Mouse (Mus musculus) liver, embryonic 13.5 days (tissue): ENCODE data around the gene Abcc12. TPM values are rescaled to one million over a fixed set of nuclear protein-coding genes. Genes with fewer than 3 reads are reported as not detected.

ENCODE experiments used
- ATAC-seq: fragments of 200-750 bp; cut with Nextera tagmentation; 2 replicates; pipeline ENCODE4 v1.8.0; 2017; ENCODE audit warnings: low read depth, mild to moderate bottlenecking, moderate number of reproducible peaks, moderate library complexity
- DNase-seq: peaks from one replicate; pipeline ENCODE4 v3.0.0; 2022
- H3K27ac ChIP-seq: fragments of 300-500 bp; sonication (generic); 2 replicates; pipeline ENCODE4 v1.5.1; 2015; ENCODE audit warnings: moderate library complexity, mild to moderate bottlenecking, inconsistent platforms
- H3K27me3 ChIP-seq: fragments of 300-500 bp; sonication (generic); 2 replicates; pipeline ENCODE4 v1.6.1; 2015; ENCODE audit warnings: mild to moderate bottlenecking, inconsistent platforms
- H3K36me3 ChIP-seq: fragments of 300-500 bp; sonication (generic); 2 replicates; pipeline ENCODE4 v1.6.1; 2015; ENCODE audit warnings: mild to moderate bottlenecking, inconsistent platforms
- H3K4me1 ChIP-seq: fragments of 300-500 bp; sonication (generic); replicated peaks from 2 replicates; pipeline ENCODE4 v1.6.1; 2015; ENCODE audit warnings: inconsistent platforms
- H3K4me2 ChIP-seq: fragments of 300-500 bp; sonication (generic); 2 replicates; pipeline ENCODE4 v1.6.1; 2015; ENCODE audit warnings: inconsistent platforms, mild to moderate bottlenecking, moderate library complexity
- H3K4me3 ChIP-seq: fragments of 300-500 bp; sonication (generic); replicated peaks from 2 replicates; pipeline ENCODE4 v1.5.1; 2015; ENCODE audit warnings: mild to moderate bottlenecking, inconsistent platforms
- H3K9ac ChIP-seq: fragments of 300-500 bp; sonication (generic); 2 replicates; pipeline ENCODE4 v1.6.1; 2015; ENCODE audit warnings: mild to moderate bottlenecking, inconsistent platforms
- H3K9me3 ChIP-seq: fragments of 300-500 bp; sonication (generic); replicated peaks from 2 replicates; pipeline ENCODE4 v1.6.1; 2016; ENCODE audit warnings: inconsistent platforms
- WGBS: fragments of 180-500 bp; shearing (Covaris S2); methylation state at CpG from one replicate; pipeline ENCODE4 v1.1.7; 2015; ENCODE audit not compliant: insufficient replicate concordance; 5-methylcytosine and 5-hydroxymethylcytosine counted together
- polyA plus RNA-seq: library from polyadenylated mRNA; unstranded; fragments of >200 nt; fragmentation: Nextera tagmentation; extraction: Ambion mirVana; gene quantifications from 2 replicates; pipeline ENCODE4 v1.2.1, GENCODE M21; 2015

Abcc12 gene
- polyA plus RNA-seq, 1 experiment from 2014 or later: not detected

- Histone ChIP-seq H3K9me3 (no peaks in the 10 kb centered on the region), H3K4me2 (no peak overlapping the region), H3K36me3 (no peaks in the 10 kb centered on the region), H3K4me3 (no peak overlapping the region), H3K27ac (no peak overlapping the region), H3K9ac (no peak overlapping the region), H3K4me1 (no peaks in the 10 kb centered on the region), H3K27me3 (no peaks in the 10 kb centered on the region)
- WGBS: 28% methylated on average over 9 of the region's 9 CpGs
- no peak for ATAC-seq
- DNase-seq: no peak
Observed at GRCm38 (mm10) chr8:86578076-86578475, 2.4 kb downstream of the Abcc12 start.

GRCm38 (mm10) chr8:86577547-86577946, 2.9 kb downstream of the Abcc12 start:
- Histone ChIP-seq H3K9me3 (no peaks in the 10 kb centered on the region), H3K27ac (no peak overlapping the region), H3K27me3 (no peaks in the 10 kb centered on the region), H3K9ac (no peak overlapping the region), H3K4me3 (no peak overlapping the region), H3K4me2 (no peak overlapping the region), H3K4me1 (no peaks in the 10 kb centered on the region), H3K36me3 (no peaks in the 10 kb centered on the region)
- no peak for DNase-seq
- ATAC-seq: no peak
- 74% methylated on average over 8 of the region's 8 CpGs for WGBS

- DNase-seq: no peak
- no peaks in the 10 kb centered on the region for H3K9me3 ChIP-seq
- no peaks in the 10 kb centered on the region for H3K36me3 ChIP-seq
- no peak overlapping the region for H3K4me3 ChIP-seq
- no peak overlapping the region for H3K27ac ChIP-seq
- no peak for ATAC-seq
- no peaks in the 10 kb centered on the region for H3K4me1 ChIP-seq
- H3K9ac ChIP-seq: no peak overlapping the region
- WGBS: 80% methylated on average over 9 of the region's 9 CpGs
- H3K27me3 ChIP-seq: no peaks in the 10 kb centered on the region
- no peak overlapping the region for H3K4me2 ChIP-seq
Observed at GRCm38 (mm10) chr8:86563674-86564073, 16.8 kb downstream of the Abcc12 start.

- H3K36me3 ChIP-seq: no peaks in the 10 kb centered on the region
- DNase-seq: no peak
- ATAC-seq: no peak
Observed at GRCm38 (mm10) chr8:86561737-86562136, 18.7 kb downstream of the Abcc12 start.

GRCm38 (mm10) chr8:86560688-86561065, 19.8 kb downstream of the Abcc12 start:
- no peak overlapping the region for H3K4me3 ChIP-seq
- H3K9ac ChIP-seq: no peak overlapping the region
- no peak for DNase-seq
- H3K4me2 ChIP-seq: no peak overlapping the region
- WGBS: 77% methylated on average over 10 of the region's 10 CpGs
- H3K4me1 ChIP-seq: no peaks in the 10 kb centered on the region
- no peaks in the 10 kb centered on the region for H3K9me3 ChIP-seq
- no peaks in the 10 kb centered on the region for H3K36me3 ChIP-seq
- H3K27ac ChIP-seq: no peak overlapping the region
- H3K27me3 ChIP-seq: no peaks in the 10 kb centered on the region
- no peak for ATAC-seq

More at GRCm38 (mm10) chr8:86561737-86562136, 18.7 kb downstream of the Abcc12 start:
- Histone ChIP-seq H3K9ac (no peak overlapping the region), H3K27me3 (no peaks in the 10 kb centered on the region), H3K27ac (no peak overlapping the region), H3K4me3 (no peak overlapping the region), H3K4me2 (no peak overlapping the region), H3K4me1 (no peaks in the 10 kb centered on the region), H3K9me3 (no peaks in the 10 kb centered on the region)
- WGBS: 68% methylated on average over 1 of the region's 1 CpGs

GRCm38 (mm10) chr8:86559947-86560687, 20.4 kb downstream of the Abcc12 start:
- Histone ChIP-seq H3K9ac (no peak overlapping the region), H3K4me1 (no peaks in the 10 kb centered on the region), H3K27ac (no peak overlapping the region), H3K9me3 (no peaks in the 10 kb centered on the region), H3K27me3 (no peaks in the 10 kb centered on the region), H3K36me3 (no peaks in the 10 kb centered on the region), H3K4me2 (no peak overlapping the region), H3K4me3 (no peak overlapping the region)
- DNase-seq: no peak
- WGBS: 68% methylated on average over 15 of the region's 15 CpGs
- ATAC-seq: no peak

- ATAC-seq (no peak), DNase-seq (no peak)
- H3K4me2 ChIP-seq: no peak overlapping the region
- no peak overlapping the region for H3K4me3 ChIP-seq
- WGBS: 70% methylated on average over 15 of the region's 15 CpGs
- H3K27ac ChIP-seq: no peak overlapping the region
- H3K9ac ChIP-seq: no peak overlapping the region
- H3K4me1 ChIP-seq: no peaks in the 10 kb centered on the region
- no peaks in the 10 kb centered on the region for H3K9me3 ChIP-seq
- no peaks in the 10 kb centered on the region for H3K27me3 ChIP-seq
- H3K36me3 ChIP-seq: no peaks in the 10 kb centered on the region
Observed at GRCm38 (mm10) chr8:86557186-86558045, 23.1 kb downstream of the Abcc12 start.

- 42% methylated on average over 2 of the region's 2 CpGs for WGBS
- Histone ChIP-seq H3K27ac (no peak overlapping the region), H3K4me3 (no peak overlapping the region), H3K9ac (no peak overlapping the region), H3K9me3 (no peaks in the 10 kb centered on the region), H3K4me1 (no peaks in the 10 kb centered on the region), H3K4me2 (no peak overlapping the region), H3K36me3 (no peaks in the 10 kb centered on the region), H3K27me3 (no peaks in the 10 kb centered on the region)
- ATAC-seq (no peak), DNase-seq (no peak)
Observed at GRCm38 (mm10) chr8:86555564-86555963, 24.9 kb downstream of the Abcc12 start.

- no peak overlapping the region for H3K27ac ChIP-seq
- no peaks in the 10 kb centered on the region for H3K9me3 ChIP-seq
- H3K4me1 ChIP-seq: no peaks in the 10 kb centered on the region
- no peak for DNase-seq
- H3K27me3 ChIP-seq: no peaks in the 10 kb centered on the region
- no peaks in the 10 kb centered on the region for H3K36me3 ChIP-seq
- no peak overlapping the region for H3K4me3 ChIP-seq
- WGBS: 67% methylated on average over 12 of the region's 12 CpGs
- H3K4me2 ChIP-seq: no peak overlapping the region
- ATAC-seq: no peak
- H3K9ac ChIP-seq: no peak overlapping the region
Observed at GRCm38 (mm10) chr8:86554220-86554891, 26.1 kb downstream of the Abcc12 start.

- ATAC-seq: no peak
- H3K4me2 ChIP-seq: no peak overlapping the region
- H3K27me3 ChIP-seq: no peaks in the 10 kb centered on the region
- no peak overlapping the region for H3K9ac ChIP-seq
- no peaks in the 10 kb centered on the region for H3K36me3 ChIP-seq
- no peak overlapping the region for H3K4me3 ChIP-seq
- 68% methylated on average over 10 of the region's 10 CpGs for whole genome bisulfite sequencing
- H3K4me1 ChIP-seq: no peaks in the 10 kb centered on the region
- no peaks in the 10 kb centered on the region for H3K9me3 ChIP-seq
- no peak overlapping the region for H3K27ac ChIP-seq
- DNase-seq: no peak
Observed at GRCm38 (mm10) chr8:86550516-86550915, 30.0 kb downstream of the Abcc12 start.

- no peak for ATAC-seq
- Histone ChIP-seq H3K27me3 (no peaks in the 10 kb centered on the region), H3K36me3 (no peaks in the 10 kb centered on the region), H3K4me3 (no peak overlapping the region), H3K4me2 (no peak overlapping the region), H3K27ac (no peak overlapping the region), H3K4me1 (no peaks in the 10 kb centered on the region), H3K9ac (no peak overlapping the region), H3K9me3 (0 out of 2 replicates have a peak, but pooled peaks cover 5% of the 10 kb centered on the region)
- DNase-seq: no peak
- WGBS: 73% methylated on average over 1 of the region's 1 CpGs
Observed at GRCm38 (mm10) chr8:86546001-86546400, 34.5 kb downstream of the Abcc12 start.
